In genomic region chr2:168621111-168621802, GRCm38 (mm10) we compare ENCODE assay signal across 32 mouse cellular contexts. TPM values are rescaled to one million over a fixed set of nuclear protein-coding genes. Genes with fewer than 3 reads are reported as not detected.
DNase-seq lines count a peak whose midpoint lies in the region; ATAC-seq and TF ChIP-seq lines count a peak whose summit lies in the region.
"Had no signal": no experiment of that assay in that cellular context is flagged by ENCODE, and none has a peak within 500 bp of the region (broad histone marks: within the 10 kb centered on the region; RNA-seq: fewer than 3 reads in every experiment).

No protein-coding gene starts in this region.

- no peak overlapping the region for H3K4me3 ChIP-seq in heart, postnatal 0 days (ENCODE audit: low read depth, low read length)
- H3K4me3 ChIP-seq: embryonic facial prominence, embryonic 12.5 days; kidney, embryonic 15.5 days; layer of hippocampus, adult 2 months; left cerebral cortex, adult 2 months; liver, embryonic 13.5 days; stomach, embryonic 15.5 days had no signal

- H3K27ac ChIP-seq in heart, postnatal 0 days (ENCODE audit: low read depth), result no peak overlapping the region
- H3K27ac ChIP-seq: embryonic facial prominence, embryonic 12.5 days; hindbrain, embryonic 14.5 days; kidney, embryonic 15.5 days; layer of hippocampus, adult 2 months; left cerebral cortex, adult 2 months; liver, embryonic 13.5 days; macrophage; stomach, embryonic 15.5 days had no signal

- peak; percentile 63 to 70 for DNase-seq in cerebellum, postnatal 10 days
- DNase-seq in cerebellum, postnatal 4 days (ENCODE audit: low spot score in 2 of 2), result no peak
- DNase-seq in heart, postnatal 0 days (ENCODE audit: low spot score), result no peak
- no peak for DNase-seq in heart, adult 8-10 months (ENCODE audit: low spot score)
- peak; percentile 64 for DNase-seq in 3134 (ENCODE audit: extremely low read depth, insufficient read length, low spot score)
- DNase-seq in Muller cell, postnatal 12 days (ENCODE audit: inconsistent ontology term), result peak; percentile 60
- no peak for DNase-seq in lung, postnatal 36 days
- DNase-seq: adrenal gland, postnatal 14 days; B cell, adult 2 months; cerebellum, adult 2 months; cerebellum, postnatal 25 days; gastrocnemius, postnatal 25 days; heart, adult 11 months; heart, postnatal 36 days; kidney, adult 18-20 months; kidney, postnatal 25 days; liver, embryonic 13.5 days; lung, adult 18-20 months; midbrain, embryonic 14.5 days; right cerebral cortex, postnatal 25 days had no signal

- peaks cover 6% of the 10 kb centered on the region for H3K27me3 ChIP-seq in heart, postnatal 0 days (ENCODE audit: control insufficient read depth, insufficient read depth, low read length)
- H3K27me3 ChIP-seq: CH12.LX; embryonic facial prominence, embryonic 12.5 days; liver, embryonic 13.5 days; Patski; stomach, embryonic 15.5 days had no signal

- WGBS in heart, postnatal 0 days, result 27% methylated on average over 11 of the region's 11 CpGs

- no peak overlapping the region for H3K9ac ChIP-seq in heart, postnatal 0 days (replicated peaks; ENCODE audit: low read depth, low read length)
- H3K9ac ChIP-seq: embryonic facial prominence, embryonic 12.5 days; hindbrain, embryonic 14.5 days; kidney, embryonic 15.5 days; liver, embryonic 13.5 days; stomach, embryonic 15.5 days had no signal

- H3K4me1 ChIP-seq in heart, postnatal 0 days (ENCODE audit: control insufficient read depth, insufficient read depth), result peaks cover 8% of the 10 kb centered on the region
- H3K4me1 ChIP-seq: liver, embryonic 13.5 days; stomach, embryonic 15.5 days had no signal

- no peak overlapping the region for H3K4me2 ChIP-seq in heart, postnatal 0 days (ENCODE audit: low read depth, low read length)
- H3K4me2 ChIP-seq: embryonic facial prominence, embryonic 12.5 days; hindbrain, embryonic 14.5 days; kidney, embryonic 15.5 days; liver, embryonic 13.5 days; stomach, embryonic 15.5 days had no signal

- ATAC-seq in heart, postnatal 0 days (ENCODE audit: insufficient read depth, low read depth), result peak; percentile 45
- ATAC-seq: forebrain, embryonic 14.5 days; inflammation-experienced regulatory T-cells, adult 6 months; lung, postnatal 0 days; Patski had no signal

- no peak for TF ChIP-seq CTCF in heart, postnatal 0 days (IDR thresholded peaks at IDR 0.05; ENCODE audit: low read depth)

- 0 out of 2 replicates have a peak, but pooled peaks cover 6% of the 10 kb centered on the region for H3K9me3 ChIP-seq in heart, postnatal 0 days (replicated peaks; ENCODE audit: control insufficient read depth, low read length)
- H3K9me3 ChIP-seq: kidney, embryonic 15.5 days; stomach, embryonic 15.5 days had no signal

- H3K36me3 ChIP-seq in heart, postnatal 0 days (replicated peaks; ENCODE audit: control insufficient read depth, insufficient read depth, low read length), result no peaks in the 10 kb centered on the region
- H3K36me3 ChIP-seq: embryonic facial prominence, embryonic 12.5 days; kidney, embryonic 15.5 days; liver, embryonic 13.5 days; stomach, embryonic 15.5 days had no signal

- TF ChIP-seq EP300 in heart, postnatal 0 days (IDR thresholded peaks at IDR 0.05; ENCODE audit: low read depth), result no peak

RNA-seq across cellular contexts. Expression of gene Nfatc2, which starts 19.8 kb away (rescaled TPM):
- total RNA-seq in heart, postnatal 0 days (2014; rRNA removed; ENCODE audit: low replicate concordance), result 7.4 and 10.1 TPM in 2 replicates
- 7.3 and 8.2 TPM in 2 replicates for polyA plus RNA-seq in heart, postnatal 0 days (2015; fragmentation: Nextera tagmentation; extraction: Ambion mirVana)
- 10 to 100 TPM in 3 of 4 experiments, 1 to 10 TPM in 1; 9.8 to 19.2 (median 16.3) TPM for total RNA-seq in heart, adult 8-10 months (2022)

Comparison
In these comparisons a context has a peak if more than half of its experiments do, and no peak if none do; other contexts are left out.
1. DNase-seq: peak in cerebellum, postnatal 10 days (2 of 2), 3134 (single experiment) and Muller cell, postnatal 12 days (single experiment); none in cerebellum, postnatal 4 days (0 of 2), heart, postnatal 0 days (single experiment), heart, adult 8-10 months (single experiment) and lung, postnatal 36 days (single experiment).